Mouse (Mus musculus): ENCODE measurements around the gene Cfd. TPM values are rescaled to one million over a fixed set of nuclear protein-coding genes. Genes with fewer than 3 reads are reported as not detected.

Cfd gene
- polyA plus RNA-seq, 2 experiments from 2014 or later: not detected

DNA sequence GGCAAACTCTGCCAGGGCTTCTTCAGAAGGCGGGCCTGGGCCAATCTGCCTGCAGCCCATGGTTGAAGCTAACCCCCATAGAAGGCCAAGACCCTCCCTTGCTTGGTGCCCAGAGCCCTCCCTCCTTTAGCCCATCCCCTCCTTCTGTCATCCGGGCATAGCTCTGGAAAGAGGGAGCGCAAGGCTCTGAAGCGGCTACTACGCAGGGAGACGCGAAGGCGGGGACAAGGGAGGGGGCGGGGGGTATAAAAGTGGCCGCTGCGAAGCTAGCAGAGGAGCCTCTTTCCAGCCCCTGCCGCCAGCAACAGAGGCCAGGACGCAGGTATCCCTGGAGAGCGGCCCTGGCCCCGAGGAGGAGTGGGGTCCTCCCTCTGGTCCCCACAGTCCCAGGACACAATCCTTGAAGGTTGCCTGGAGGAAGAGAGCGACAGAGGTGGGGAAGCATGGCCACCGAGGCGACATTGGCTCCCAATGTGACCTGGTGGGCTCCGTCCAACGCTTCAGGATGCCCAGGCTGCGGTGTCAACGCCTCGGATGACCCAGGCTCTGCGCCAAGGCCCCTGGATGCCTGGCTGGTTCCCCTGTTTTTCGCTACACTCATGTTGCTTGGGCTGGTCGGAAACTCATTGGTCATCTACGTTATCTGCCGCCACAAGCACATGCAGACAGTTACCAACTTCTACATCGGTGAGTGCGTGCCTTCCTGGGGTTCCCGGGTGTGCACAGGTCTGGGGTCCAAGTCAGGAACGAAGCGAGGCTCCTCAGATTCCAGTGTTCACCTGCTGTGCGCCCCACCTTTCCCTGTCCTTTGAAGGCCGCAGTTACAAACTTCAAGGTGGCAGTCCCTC is 27.8 kb downstream of the Cfd start:
- ATAC-seq: no peak

DNA sequence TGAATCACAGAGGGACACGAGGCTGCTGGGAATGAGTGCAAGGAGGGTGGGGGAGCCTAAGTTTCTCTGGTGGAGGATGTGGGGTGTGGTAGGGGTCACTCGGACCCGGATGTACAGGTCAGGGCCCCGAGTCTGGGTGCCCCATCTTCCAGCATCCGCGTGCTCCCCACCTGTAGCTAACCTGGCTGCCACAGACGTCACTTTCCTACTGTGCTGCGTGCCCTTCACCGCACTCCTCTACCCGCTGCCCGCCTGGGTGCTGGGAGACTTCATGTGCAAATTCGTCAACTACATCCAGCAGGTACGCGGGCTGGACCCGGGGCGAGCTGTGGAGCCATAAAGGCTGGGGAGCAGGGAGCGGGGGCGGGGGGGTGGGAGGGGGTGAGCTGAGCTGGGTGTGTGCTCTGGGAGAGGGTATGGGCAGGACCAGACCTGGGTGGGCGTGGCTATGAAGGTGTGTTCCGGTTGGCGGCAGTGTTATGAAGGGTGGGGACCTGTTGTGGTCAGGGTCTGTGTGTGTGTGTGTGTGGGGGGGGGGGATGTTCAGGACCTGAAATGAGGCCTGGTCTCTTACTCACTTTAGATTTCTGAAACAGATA is 28.7 kb downstream of the Cfd start:
- no peak for ATAC-seq

DNA sequence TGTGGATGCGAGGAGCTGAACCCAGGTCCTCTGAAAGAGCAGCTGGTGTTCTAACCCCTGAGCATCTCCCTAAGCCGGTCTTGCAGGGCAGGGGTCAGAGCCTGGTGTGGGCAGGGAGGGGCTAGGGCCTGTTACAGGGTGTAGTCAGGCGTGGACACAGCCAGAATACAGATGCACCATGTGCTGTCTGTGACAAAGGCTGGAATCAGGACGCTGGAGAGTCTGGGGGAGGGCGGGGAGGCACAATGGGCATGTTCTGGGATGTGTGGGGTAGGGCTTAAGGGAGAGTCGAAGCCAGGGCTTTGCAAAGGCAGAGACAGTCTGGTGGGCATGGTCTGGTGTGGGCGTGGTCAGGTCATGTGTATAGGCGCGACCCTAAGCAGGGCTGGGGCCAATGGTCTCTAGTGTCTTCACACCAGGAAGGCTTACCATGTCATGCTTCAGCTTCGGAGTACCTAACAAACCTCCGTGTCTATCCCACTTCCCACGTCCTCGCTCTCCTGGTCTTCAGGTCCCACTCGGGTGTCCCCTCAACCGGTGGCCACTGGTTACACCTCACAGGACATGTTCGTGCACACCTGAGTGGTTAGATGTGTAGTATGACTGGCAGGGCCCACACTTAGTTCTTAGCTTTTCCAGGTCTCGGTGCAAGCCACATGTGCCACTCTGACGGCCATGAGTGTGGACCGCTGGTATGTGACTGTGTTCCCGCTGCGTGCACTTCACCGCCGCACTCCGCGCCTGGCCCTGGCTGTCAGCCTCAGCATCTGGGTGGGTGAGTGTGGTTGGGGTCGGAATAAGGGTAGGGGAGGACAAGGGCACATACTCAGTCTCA is 29.6 kb downstream of the Cfd start:
- no peak for ATAC-seq

DNA sequence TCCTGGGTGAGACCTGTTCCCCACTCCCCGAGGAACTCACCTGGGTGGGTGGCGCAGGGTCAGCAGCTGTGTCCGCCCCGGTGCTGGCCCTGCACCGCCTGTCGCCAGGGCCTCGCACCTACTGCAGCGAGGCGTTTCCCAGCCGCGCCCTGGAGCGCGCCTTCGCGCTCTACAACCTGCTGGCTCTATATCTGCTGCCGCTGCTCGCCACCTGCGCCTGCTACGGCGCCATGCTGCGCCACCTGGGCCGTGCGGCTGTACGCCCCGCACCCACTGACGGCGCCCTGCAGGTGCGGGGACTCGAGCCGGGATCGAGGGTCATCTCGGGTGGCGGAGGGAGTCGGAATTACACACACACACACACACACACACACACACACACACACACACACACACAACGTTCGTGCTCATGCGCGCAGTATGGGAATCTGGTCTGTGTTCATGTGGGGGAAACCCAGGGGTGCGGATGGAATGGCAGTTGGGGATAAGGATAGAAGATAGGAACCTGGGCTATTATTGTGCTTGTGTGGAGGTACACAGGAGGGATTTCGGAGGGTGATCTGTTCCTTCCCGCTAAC is 30.4 kb downstream of the Cfd start, which contains the start of gene R3hdm4:
TSS of gene R3hdm4 (minus strand) at position 251 of the 578 bp plus-strand sequence.
- ATAC-seq: no peak

DNA sequence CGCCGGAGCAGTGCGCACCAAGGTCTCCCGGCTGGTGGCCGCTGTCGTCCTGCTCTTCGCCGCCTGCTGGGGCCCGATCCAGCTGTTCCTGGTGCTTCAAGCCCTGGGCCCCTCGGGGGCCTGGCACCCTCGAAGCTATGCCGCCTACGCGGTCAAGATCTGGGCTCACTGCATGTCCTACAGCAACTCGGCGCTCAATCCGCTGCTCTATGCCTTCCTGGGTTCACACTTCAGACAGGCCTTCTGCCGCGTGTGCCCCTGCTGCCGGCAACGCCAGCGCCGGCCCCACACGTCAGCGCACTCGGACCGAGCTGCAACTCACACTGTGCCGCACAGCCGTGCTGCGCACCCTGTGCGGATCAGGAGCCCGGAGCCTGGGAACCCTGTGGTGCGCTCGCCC is 30.9 kb downstream of the Cfd start:
- no peak for ATAC-seq

DNA sequence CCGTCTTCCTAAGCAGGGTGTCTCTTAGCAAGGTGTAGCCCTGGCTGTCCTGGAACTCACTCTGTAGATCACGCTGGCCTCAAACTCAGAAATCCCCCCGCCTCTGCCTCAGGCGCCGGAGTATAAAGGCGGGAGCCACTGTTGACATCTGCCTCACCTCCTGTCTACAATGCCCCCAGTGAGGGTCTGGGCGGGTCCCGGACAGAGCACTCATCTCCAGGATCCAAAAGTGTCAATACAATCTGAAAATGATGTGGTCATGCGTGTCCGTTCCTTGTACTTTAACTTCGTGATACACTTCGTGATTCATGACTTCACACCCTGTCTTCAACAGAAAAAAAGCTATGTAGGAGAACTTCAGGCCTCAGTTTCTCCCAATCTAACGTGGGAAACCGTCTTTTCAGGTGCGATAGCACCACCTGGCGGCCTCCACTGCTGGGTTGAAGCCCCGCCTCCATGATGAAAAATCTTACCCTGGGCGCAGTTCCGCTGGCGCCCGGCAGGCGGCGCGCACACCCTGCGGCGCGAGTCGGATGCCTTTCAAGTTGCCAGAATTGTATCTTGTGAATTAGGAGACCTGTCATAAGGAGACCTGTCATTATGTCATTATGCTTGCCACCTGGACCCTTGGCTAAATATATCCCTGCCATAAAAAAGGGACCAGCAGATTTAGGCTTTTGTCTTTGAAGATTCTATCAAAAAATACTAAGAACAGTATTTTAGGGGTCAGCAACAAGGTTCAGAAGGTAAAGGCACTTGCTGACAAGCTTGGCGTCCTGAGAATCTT is 34.5 kb downstream of the Cfd start:
- ATAC-seq: peak; percentile 38

DNA sequence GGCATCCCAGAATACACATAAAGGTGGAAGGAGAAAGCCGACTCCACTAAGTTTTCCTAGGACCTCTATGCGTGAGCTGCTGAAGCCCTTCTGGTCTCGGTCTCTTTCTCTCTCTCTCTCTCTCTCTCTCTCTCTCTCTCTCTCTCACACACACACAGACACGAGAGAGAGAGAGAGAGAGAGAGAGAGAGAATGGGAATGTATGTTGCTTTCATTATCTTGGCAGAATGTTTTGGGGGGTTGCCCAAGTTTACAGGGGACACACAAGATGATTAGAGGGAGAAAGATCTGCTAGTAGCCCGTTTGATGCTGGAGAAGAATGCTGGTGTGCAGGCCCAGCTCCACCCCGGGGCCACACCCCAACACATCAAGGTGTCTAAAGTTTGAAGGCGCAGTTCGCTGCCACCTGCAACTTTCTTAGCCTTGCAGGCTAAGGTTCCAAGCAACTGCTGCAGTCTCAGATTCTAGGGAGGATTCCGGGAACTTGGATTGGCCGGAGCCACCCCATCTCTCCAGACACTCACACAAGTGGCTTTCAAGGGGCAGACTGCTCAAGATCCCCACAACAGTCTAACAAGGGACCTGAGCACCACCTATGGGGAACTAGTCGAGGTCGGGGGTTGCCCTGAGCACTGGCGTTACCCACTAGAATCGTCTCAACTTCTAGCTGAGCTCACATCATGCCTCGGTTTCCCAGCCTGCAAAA is 35.3 kb downstream of the Cfd start:
- peak; percentile 4 for ATAC-seq

DNA sequence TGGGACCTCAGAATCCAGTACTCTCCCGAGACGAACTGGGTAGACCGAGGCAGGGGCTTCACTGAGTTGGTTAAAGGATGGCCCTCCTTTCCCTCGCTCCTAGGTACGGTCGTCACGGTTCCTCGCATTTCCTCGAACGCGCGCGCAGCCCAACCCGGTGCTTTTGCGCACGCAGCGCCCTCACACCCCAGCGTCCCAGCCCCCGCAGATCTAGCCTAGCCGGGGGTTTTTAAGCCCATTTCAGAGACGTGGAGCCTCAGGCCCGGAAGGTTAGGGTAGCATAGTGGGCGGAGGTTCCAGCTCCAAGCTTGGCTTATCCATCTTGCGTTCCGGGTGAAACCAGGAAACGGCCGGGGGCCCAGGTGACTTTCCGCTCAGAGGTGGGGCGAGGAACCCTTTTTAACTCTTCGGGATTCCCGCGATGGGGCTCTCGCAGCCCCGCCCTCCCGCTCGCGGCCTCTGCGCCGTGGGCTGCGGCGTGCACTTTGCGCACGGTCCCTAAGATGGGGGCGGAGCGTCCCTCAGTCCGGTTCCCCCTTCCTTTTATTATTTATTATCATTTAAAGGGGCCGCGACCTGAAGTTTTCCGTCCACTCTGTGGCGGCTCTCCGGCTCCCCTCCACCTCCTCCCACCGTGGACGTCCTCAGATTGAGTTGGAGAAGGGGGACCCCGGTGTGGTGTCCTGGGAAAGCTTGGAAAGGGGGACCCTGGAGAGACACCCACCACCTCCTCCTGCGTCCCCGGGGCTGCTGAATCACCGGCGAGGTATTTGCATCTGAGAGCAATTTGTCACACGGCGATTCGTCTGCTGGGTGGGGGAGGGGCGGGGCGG is 36.1 kb downstream of the Cfd start, which contains the start of gene Arid3a:
TSS of gene Arid3a (plus strand) at position 553 of the 833 bp plus-strand sequence.
- ATAC-seq: peak; percentile 74

DNA sequence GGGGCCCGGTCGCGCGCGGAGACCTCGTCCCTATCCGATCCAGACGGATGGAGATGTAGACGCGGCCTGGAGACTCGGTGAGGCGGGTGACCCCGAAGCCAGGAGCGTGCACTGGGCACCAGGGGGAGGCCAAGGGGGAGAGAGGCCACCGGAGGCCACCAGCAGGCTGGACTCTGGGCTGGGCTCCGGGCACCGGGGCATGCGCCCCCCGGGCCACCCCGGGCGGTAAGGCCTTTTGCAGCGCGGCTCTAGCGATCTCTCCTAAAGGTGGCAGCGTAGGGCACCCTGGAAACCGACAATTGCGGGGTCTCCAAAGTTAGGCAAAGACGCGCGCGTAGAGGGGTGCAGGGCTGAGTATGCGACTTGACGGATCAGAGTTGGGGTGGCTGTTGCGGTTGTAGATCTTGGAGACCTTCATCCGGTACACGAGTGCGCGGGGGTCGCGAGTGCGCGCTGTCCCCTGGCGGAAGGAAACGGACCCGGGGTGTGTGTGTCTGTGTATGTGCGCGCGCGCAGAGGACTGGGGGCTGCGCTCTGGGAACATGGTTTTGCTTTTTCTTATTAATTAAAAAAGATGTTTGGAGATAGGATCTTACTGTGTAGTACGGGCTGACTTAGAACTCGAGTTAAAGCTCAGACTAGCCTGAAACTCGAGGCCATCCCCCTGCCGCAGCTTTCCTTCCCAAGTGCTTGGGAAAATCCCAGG is 36.8 kb downstream of the Cfd start:
- ATAC-seq: peak; percentile 12

DNA sequence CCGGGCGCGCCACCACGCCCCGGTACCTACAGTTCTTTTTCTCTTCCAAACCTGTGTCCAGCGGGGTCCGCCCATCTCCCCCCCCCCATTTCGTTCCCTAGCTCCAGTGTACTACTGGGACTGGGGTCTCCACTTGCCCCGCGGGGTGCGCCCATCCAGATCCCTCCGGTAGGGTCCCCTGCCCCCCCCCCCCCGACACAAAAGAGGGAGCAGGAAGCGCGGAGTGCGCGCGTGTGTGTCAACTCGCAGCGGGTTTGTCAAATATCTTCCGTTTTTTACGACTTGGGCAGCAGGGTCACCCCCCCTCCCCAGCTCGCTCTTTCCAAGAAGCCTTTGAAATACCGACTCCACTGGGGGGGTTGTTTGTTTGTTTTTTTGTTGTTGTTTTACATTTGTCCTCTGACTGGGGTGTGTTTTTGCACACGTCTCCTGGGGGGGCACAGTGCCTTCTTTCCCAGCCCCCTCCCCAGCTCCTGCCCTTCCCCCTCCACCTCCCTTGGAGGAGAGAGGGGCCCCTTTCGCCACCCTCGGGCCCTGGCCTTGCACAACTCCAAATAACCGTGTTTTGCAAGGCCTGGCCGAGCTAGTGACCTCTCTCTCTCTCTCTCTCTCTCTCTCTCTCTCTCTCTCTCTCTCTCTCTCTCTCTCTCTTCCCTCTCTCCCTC is 37.5 kb downstream of the Cfd start:
- no peak for ATAC-seq

DNA sequence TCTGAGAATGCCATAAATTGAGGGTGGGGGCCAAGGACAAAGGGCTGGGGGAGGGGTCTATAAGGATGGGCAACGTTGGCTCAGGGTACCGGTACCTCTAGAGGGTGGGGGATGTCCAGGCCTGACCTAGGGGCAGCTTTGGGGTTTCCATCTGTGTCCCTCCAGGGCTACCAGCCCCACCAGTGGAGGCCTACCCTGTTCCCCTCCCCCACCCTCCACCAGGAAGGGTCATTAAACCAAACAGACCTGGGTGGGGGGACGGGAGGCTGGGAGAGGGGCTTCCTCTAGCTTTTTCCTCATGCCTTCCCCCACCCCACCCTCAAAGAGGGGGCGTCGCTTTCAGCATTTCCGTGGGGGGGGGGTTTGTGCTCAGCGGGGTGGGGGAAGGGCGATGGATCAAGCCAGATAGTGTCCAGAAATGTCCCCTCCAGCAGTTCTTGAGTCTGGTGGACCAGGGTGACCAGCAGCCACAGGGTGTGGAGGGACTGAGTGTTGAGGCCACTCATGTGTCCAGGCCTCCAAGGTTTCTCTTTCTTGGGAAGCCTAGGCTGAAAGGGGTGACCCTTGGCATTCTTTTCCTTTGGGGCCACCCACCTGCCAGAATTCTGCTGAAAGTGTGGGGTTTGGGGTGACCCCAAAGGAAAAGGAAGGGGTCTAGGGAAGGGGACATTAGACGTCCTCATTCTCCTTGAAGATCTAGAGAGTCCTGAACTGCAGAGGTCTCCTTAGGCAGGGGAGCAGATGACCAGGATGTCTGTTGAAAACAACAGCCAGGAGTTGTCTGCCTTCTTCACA is 38.5 kb downstream of the Cfd start:
- ATAC-seq: no peak

DNA sequence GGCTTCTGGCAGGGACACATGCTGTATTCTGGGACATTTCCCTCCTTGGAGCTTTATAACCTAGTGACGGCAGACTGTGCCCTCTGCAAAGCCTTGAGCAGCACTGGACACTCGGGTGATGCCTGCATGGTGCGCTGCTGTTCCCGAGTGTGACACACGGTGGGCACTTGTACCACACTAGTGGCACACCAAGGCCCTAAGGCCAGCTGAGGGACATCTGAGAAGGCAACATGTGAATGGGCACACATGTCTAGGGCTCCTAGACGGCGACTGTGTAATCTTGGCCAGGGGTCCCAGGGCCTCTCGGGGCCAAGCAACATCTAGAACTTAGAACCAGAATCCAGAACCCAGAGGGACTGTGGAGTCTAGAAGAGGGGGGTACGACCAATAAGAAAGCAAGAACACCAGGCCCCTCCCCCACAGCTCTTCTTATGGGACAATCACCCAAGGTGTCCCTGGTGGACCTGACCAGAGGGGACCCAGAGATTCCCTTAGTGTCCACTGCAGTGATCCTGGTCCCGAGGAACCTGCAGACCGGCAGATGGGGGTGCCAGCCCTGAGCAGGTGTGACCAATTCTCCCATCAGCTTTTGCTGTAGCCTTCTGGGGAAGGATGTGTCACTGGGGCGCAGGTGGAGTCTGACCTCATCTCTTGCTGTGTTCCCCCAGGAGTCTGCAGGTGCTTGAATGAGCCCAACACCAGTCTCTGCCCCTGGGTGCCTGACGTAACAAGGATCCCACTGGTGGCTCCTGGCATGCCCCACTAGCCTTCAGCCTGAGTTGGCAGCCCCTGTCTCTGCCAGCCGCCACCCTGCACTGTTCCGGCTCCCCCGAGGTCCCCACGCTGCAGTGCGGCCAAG is 39.5 kb downstream of the Cfd start:
- ATAC-seq: no peak

DNA sequence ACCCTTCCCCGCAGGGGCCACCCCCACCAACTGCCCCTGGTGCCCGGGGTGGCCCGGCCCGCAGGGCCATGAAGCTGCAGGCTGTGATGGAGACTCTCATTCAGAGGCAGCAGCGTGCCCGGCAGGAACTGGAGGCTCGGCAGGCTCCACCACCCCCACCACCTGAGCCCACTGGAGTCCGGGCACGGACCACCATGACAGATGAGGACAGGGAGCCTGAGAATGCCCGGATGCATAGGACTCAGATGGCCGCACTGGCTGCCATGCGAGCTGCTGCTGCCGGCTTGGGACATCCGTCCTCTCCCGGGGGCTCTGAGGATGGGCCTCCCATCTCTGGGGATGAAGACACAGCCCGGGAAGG is 40.2 kb downstream of the Cfd start:
- no peak for ATAC-seq

DNA sequence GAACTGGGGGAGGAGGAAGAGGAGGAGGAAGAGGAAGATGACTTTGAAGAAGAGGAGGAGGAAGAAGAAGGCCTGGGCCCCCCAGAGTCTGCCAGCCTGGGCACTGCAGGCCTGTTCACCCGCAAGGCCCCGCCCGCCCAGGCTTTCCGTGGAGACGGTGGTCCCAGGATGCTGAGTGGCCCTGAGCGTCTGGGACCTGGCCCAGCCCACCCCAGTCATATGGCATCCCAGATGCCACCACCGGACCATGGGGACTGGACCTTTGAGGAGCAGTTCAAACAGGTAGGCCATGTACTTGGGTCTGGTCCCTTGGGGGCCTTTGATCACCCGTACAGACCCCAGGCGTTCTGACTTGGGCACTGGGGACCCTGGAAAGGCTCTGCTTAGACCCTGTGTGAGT is 41.1 kb downstream of the Cfd start:
- no peak for ATAC-seq

DNA sequence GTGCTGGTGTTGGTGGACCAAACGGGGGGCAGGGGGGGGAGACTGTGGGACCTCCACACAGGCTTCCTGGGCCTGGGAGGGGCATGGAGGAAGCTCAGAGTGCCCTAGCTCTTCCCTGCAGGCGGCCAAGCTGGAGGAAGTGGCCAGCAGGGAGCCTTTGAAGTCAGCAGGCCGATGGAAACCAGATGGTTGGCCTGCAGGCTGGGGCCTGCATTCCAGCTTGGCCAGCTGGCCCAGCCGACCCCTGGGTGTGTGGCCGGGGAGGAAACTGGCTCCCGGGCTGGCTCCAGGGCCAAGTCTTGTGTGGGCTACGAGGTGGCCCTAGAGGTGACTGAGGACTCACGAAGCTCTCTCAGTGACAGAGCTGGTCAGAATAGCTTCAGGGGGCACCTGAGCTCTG is 42.1 kb downstream of the Cfd start:
- no peak for ATAC-seq

DNA sequence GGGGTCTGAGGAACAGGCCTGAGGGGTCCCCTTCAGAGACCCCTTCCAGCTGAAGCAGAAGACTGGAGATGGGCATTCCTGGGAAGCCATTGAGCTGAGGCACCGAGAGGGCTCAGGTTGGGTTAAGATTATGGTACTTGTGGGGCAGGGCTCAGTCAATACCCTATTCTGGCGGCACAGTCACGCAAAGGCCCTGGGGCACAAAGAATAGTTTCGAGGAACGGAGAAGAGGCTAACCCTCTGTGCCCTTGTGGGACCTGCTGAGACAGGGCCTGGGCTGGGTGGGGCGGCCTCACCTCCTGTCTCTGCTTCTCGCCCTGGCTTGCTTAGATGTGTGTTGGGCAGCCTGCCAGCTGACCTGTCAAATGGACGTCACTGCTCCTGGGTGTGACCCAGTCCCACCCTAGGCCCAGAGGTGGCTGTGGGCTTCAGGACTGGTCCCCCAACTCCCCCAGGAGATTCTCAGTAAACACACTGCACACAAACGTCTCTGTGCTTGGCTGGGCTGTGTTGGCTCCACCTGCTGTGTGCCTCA is 42.6 kb downstream of the Cfd start:
- no peak for ATAC-seq

DNA sequence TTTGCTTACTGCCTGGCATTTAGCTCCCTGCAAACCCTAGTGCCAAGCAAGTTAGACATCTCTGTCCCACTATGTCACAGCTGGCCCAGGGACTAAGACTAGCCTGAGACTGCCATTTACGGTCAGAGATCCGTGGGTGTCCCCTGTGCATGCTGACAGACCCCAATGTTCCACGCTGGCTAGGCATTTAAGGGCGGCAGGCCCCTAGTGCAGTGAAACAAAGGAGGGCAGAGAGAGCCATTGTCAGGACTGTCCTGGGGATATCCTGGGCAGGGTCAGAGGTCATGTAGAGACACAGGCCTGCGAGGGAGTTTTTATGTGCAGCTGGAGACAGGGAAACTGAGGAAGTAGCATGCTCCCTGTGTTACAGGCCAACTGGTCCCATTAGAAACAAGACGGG is 43.2 kb downstream of the Cfd start:
- ATAC-seq: no peak
